Mouse (Mus musculus) spleen, adult 2 months (tissue): ENCODE measurements around the gene Nfu1. TPM values are rescaled to one million over a fixed set of nuclear protein-coding genes. Genes with fewer than 3 reads are reported as not detected.
"Not testable (repeated sequence)": the region's sequence is repeated elsewhere in the genome, so short reads cannot be mapped to it uniquely, and the experiment has no call there.

Experiments
- DNase-seq, 2 experiments: peaks; one replicate each; pipeline versions ENCODE4 v3.0.0 to v3.0.0-alpha.2; 2012 to 2021; ENCODE audit warnings: low spot score in 2 of 2, low read depth in 1 of 2
- H3K27ac ChIP-seq: fragments of 200-500 bp; 2 replicates; pipeline ENCODE4 v1.5.1; 2012; ENCODE audit warnings: low read length, inconsistent platforms; ENCODE audit not compliant: insufficient read depth
- H3K27me3 ChIP-seq: fragments of 200-500 bp; 2 replicates; pipeline ENCODE4 v1.6.1; 2012; ENCODE audit warnings: mild to moderate bottlenecking, moderate library complexity, low read length, inconsistent platforms; ENCODE audit not compliant: control insufficient read depth, insufficient read depth
- H3K36me3 ChIP-seq: fragments of 200-500 bp; 2 replicates; pipeline ENCODE4 v1.6.1; 2012; ENCODE audit warnings: mild to moderate bottlenecking, low read length, inconsistent platforms; ENCODE audit not compliant: control insufficient read depth, insufficient read depth
- H3K4me1 ChIP-seq: fragments of 200-500 bp; 2 replicates; pipeline ENCODE4 v1.6.1; 2011; ENCODE audit warnings: inconsistent platforms; ENCODE audit not compliant: control insufficient read depth, insufficient read depth, insufficient read length
- H3K4me3 ChIP-seq: fragments of 200-500 bp; 2 replicates; pipeline ENCODE4 v1.5.1; 2011; ENCODE audit warnings: mild to moderate bottlenecking, inconsistent platforms; ENCODE audit not compliant: insufficient read depth, insufficient read length; ENCODE audit errors: extremely low read depth
- CTCF ChIP-seq: fragments of 200-500 bp; IDR thresholded peaks from 2 replicates; pipeline ENCODE4 v1.5.1; 2011; ENCODE audit warnings: mild to moderate bottlenecking, inconsistent platforms; ENCODE audit not compliant: insufficient read depth, insufficient read length, insufficient replicate concordance; ENCODE audit errors: extremely low read depth
- POLR2A ChIP-seq: fragments of 200-500 bp; IDR thresholded peaks from 2 replicates; pipeline ENCODE4 v1.6.1; 2011; ENCODE audit warnings: low read depth, low read length, inconsistent platforms
- WGBS: fragments of 180-500 bp; shearing (Covaris S2); methylation state at CpG from one replicate; pipeline ENCODE4 v1.1.7; 2018; 5-methylcytosine and 5-hydroxymethylcytosine counted together
- polyA plus RNA-seq: library from polyadenylated mRNA; depleted of rRNA; stranded (reverse); fragments of >200 nt; gene quantifications from 2 replicates; pipeline ENCODE4 v1.2.3, GENCODE M21; 2012

Gene Nfu1
- polyA plus RNA-seq, 1 experiment: 76.2 TPM

DNA sequence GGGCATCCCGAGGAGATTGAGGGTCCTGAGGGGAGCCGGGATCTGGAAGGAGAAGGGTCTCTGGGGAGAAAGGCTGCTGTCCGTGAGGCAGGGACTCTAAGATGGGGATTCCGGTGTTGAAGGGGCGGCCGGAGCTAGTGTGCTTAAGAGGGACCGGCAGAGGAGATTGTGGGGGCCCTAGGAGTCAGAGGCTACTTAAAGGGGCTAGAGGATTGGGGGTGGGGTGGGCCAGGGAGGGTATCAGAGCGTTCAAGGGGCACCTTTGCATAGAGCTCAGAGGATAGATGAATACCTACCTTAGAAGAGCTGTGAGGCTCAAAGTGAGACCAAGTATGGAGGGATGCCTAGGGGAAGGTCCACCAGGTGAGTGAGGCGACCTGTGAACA is 34.1 kb downstream of the Nfu1 start:
- Histone ChIP-seq H3K27me3 (no peaks in the 10 kb centered on the region), H3K27ac (peak overlapping the region; percentile 47; the same call in 1 of the 2 replicates)

DNA sequence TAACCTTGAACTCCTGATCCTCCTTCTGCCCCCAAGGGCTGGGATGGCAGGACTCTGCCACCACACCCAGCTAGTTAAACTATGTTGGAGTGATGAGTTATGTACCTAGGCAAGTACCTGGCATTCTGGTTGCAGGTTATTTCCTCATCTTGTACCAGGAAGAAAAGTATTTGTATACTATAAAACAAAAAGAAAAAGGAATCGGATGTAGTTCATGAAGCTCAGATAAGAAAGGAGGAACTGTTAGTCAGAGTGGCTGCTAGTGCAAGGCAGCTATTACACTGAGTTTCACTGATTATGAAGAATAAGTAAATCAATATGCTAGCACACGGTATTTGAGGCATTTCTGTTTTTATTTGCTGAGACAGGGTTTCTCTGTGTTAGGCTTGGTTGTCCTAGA is 35.9 kb downstream of the Nfu1 start:
- Histone ChIP-seq H3K4me3 (no peak overlapping the region), H3K27ac (no peak overlapping the region), H3K4me1 (peaks cover 4% of the 10 kb centered on the region; the same call in 1 of the 2 replicates), H3K36me3 (0 out of 2 replicates have a peak, but pooled peaks cover 3% of the 10 kb centered on the region), H3K27me3 (no peaks in the 10 kb centered on the region)
- WGBS: 68% methylated on average over 2 of the region's 2 CpGs
- TF ChIP-seq POLR2A (no peak), CTCF (no peak)
- no peak for DNase-seq

More for the DNA sequence above, 34.1 kb downstream of the Nfu1 start:
- 0 out of 2 replicates have a peak, but pooled peaks cover 3% of the 10 kb centered on the region for H3K36me3 ChIP-seq
- peaks cover 6% of the 10 kb centered on the region; the same call in 1 of the 2 replicates for H3K4me1 ChIP-seq
- H3K4me3 ChIP-seq: peak overlapping the region; percentile 88
- TF ChIP-seq CTCF (no peak), POLR2A (no peak)
- no peak for DNase-seq
- WGBS: 7% methylated on average over 9 of the region's 9 CpGs

DNA sequence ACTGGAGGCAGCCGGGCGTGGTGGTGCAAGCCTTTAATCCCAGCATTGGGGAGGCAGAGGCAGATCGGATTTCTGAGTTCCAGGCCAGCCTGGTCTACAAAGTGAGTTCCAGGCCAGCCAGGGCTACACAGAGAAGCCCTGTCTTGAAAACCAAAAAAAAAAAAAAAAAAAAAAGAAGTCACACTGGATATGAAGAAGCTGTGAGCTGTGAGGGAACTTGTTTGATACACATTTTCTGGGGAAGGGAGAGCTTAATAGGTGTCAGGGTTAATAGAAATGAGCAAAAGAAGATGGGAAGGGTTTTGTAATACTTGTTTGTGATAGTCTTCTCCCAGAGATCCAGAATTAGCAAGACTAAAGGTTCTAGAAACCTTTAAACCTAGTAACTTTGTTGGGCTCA is 36.5 kb downstream of the Nfu1 start:
- WGBS: 93% methylated on average over 3 of the region's 3 CpGs
- DNase-seq: no peak
- Histone ChIP-seq H3K27me3 (no peaks in the 10 kb centered on the region), H3K4me3 (no peak overlapping the region), H3K27ac (no peak overlapping the region), H3K4me1 (peaks cover 4% of the 10 kb centered on the region; the same call in 1 of the 2 replicates), H3K36me3 (0 out of 2 replicates have a peak, but pooled peaks cover 3% of the 10 kb centered on the region)
- no peak for TF ChIP-seq POLR2A
- TF ChIP-seq CTCF: no peak

DNA sequence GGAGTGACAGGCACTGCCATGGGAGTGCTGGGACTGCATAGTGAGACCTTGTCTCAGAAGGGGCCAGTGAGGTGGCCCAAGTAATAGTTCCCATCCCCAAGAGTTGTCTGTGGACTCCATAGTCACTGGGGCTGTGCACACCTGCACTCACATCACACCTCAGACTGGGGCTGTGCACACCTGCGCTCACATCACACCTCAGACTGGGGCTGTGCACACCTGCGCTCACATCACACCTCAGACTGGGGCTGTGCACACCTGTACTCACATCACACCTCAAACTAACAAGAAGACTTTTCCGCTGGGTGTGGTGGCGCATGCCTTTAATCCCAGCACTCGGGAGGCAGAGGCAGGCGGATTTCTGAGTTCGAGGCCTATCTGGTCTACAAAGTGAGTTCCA is 39.7 kb downstream of the Nfu1 start:
- peaks cover 12% of the 10 kb centered on the region for H3K36me3 ChIP-seq

DNA sequence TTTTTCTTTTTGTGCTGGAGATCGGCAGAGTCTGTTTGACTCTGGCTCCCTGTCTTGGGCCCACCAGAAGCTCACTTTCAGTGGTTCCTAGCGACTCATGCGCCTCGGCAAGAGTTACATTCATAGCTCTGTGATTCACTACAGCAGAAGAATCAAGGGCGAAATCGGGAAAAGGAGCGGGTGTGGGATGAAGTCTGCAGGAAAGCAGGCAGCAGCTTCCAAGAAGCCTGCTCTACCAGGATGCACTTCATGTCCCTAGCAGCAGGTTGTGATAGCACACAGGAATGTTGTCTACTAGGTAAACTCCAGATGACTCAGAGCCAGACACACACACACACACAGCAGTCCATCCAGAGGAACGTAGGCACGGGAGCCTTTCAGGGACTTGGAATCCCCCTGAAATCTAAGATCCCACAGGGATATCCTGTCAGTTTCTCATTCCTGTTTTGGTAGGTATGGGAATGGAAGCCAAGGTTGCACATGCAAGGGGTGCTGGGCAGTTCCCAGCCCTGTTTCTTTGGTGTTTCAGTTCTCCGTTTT is 42.9 kb downstream of the Nfu1 start:
- H3K4me1 ChIP-seq: no peaks in the 10 kb centered on the region
- WGBS: 93% methylated on average over 10 of the region's 10 CpGs
- no peak overlapping the region for H3K27ac ChIP-seq
- H3K36me3 ChIP-seq: peaks cover 25% of the 10 kb centered on the region
- H3K4me3 ChIP-seq: no peak overlapping the region
- H3K27me3 ChIP-seq: no peaks in the 10 kb centered on the region
- no peak for DNase-seq
- TF ChIP-seq CTCF (no peak), POLR2A (no peak)

More for the DNA sequence above, 39.7 kb downstream of the Nfu1 start:
- not testable (repeated sequence) for DNase-seq, H3K4me1 ChIP-seq, H3K27me3 ChIP-seq, H3K27ac ChIP-seq, H3K4me3 ChIP-seq
- 94% methylated on average over 7 of the region's 7 CpGs for WGBS

DNA sequence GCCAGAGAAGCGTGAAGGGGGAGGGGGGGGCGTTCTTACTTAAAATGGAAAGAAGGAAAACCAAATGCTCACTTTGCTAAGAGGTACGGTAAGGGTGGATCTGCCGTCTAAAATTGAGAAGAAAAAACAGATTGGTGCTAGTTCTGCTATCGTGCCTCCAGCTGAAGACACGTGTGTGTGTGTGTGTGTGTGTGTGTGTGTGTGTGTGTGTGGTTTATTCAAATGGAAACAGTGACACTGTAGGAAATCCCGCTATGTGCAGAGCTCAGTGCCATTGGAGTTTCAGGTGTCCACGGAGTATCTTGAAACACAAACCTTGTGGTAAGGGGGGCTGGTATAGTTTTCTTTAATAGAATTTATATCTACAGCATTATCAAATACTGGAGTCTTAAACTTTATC is 45.2 kb downstream of the Nfu1 start:
- Histone ChIP-seq H3K27me3 (no peaks in the 10 kb centered on the region), H3K4me3 (no peak overlapping the region), H3K4me1 (no peaks in the 10 kb centered on the region), H3K36me3 (peaks cover 32% of the 10 kb centered on the region), H3K27ac (no peak overlapping the region)
- no peak for TF ChIP-seq CTCF
- no peak for TF ChIP-seq POLR2A
- DNase-seq: no peak
- 87% methylated on average over 8 of the region's 8 CpGs for WGBS

DNA sequence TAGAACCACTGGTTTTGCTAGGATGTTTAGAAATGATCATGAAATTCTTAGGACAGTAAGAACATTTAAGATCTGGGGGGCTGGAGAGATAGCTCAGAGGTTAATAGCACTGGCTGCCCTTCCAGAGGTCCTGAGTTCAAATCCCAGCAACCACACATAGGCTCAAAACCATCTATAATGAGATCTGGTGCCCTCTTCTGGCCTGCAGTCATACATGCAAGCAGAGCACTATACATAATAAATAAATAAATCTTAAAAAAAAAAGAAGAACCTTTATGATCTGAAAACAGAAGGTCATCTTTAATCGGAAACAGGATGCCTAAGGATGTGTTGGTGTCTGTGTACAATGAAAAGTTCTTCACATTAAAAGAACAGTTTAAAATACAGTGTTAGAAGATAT is 50.7 kb downstream of the Nfu1 start:
- 88% methylated on average over 1 of the region's 1 CpGs for WGBS
- TF ChIP-seq CTCF (no peak), POLR2A (no peak)
- Histone ChIP-seq H3K36me3 (peaks cover 32% of the 10 kb centered on the region), H3K27ac (no peak overlapping the region), H3K4me1 (no peaks in the 10 kb centered on the region), H3K4me3 (no peak overlapping the region), H3K27me3 (no peaks in the 10 kb centered on the region)
- no peak for DNase-seq
